11 mouse cellular contexts compared by ENCODE assay signal in genomic region chr1:39702216-39703046, GRCm38 (mm10). TPM values are rescaled to one million over a fixed set of nuclear protein-coding genes. Genes with fewer than 3 reads are reported as not detected.
DNase-seq lines count a peak whose midpoint lies in the region; ATAC-seq and TF ChIP-seq lines count a peak whose summit lies in the region.
"Had no signal": no experiment of that assay in that cellular context is flagged by ENCODE, and none has a peak within 500 bp of the region (broad histone marks: within the 10 kb centered on the region; RNA-seq: fewer than 3 reads in every experiment).

No protein-coding gene starts in this region.

- H3K27me3 ChIP-seq in forebrain, embryonic 13.5 days: no peaks in the 10 kb centered on the region
- no peaks in the 10 kb centered on the region for H3K27me3 ChIP-seq in forebrain, embryonic 11.5 days (ENCODE audit: control insufficient read depth, insufficient read depth, low read length)
- no peaks in the 10 kb centered on the region for H3K27me3 ChIP-seq in lung, embryonic 14.5 days (ENCODE audit: insufficient read depth, low read length)
- H3K27me3 ChIP-seq in intestine, embryonic 15.5 days (replicated peaks): no peaks in the 10 kb centered on the region
- H3K27me3 ChIP-seq in neural tube, embryonic 15.5 days (replicated peaks): no peaks in the 10 kb centered on the region

- no peak overlapping the region for H3K4me3 ChIP-seq in forebrain, embryonic 13.5 days
- H3K4me3 ChIP-seq in forebrain, embryonic 11.5 days (ENCODE audit: low read depth, low read length): no peak overlapping the region
- H3K4me3 ChIP-seq in lung, embryonic 14.5 days (ENCODE audit: low read depth, low read length): no peak overlapping the region
- no peak overlapping the region for H3K4me3 ChIP-seq in lung, adult 2 months (replicated peaks; ENCODE audit: extremely low read depth, low read depth, low read length)
- H3K4me3 ChIP-seq in intestine, embryonic 15.5 days (replicated peaks): no peak overlapping the region
- H3K4me3 ChIP-seq in neural tube, embryonic 15.5 days (replicated peaks): no peak overlapping the region

- WGBS in forebrain, embryonic 13.5 days: 22% methylated on average over 18 of the region's 18 CpGs
- 25% methylated on average over 18 of the region's 18 CpGs for WGBS in forebrain, embryonic 11.5 days
- 23% methylated on average over 18 of the region's 18 CpGs for WGBS in lung, embryonic 14.5 days
- 48% methylated on average over 18 of the region's 18 CpGs for WGBS in lung, adult 2 months
- 18% methylated on average over 18 of the region's 18 CpGs for WGBS in intestine, embryonic 15.5 days
- 22% methylated on average over 18 of the region's 18 CpGs for WGBS in neural tube, embryonic 15.5 days

- no peak for TF ChIP-seq POLR2A in lung, adult 2 months (IDR thresholded peaks at IDR 0.05; ENCODE audit: borderline replicate concordance, extremely low read depth, low read depth, low read length)

- no peaks in the 10 kb centered on the region for H3K36me3 ChIP-seq in forebrain, embryonic 13.5 days (ENCODE audit: poor library complexity, severe bottlenecking)
- no peaks in the 10 kb centered on the region for H3K36me3 ChIP-seq in forebrain, embryonic 11.5 days (ENCODE audit: control insufficient read depth, insufficient read depth, low read length)
- no peaks in the 10 kb centered on the region for H3K36me3 ChIP-seq in lung, embryonic 14.5 days (ENCODE audit: insufficient read depth)
- no peaks in the 10 kb centered on the region for H3K36me3 ChIP-seq in intestine, embryonic 15.5 days
- H3K36me3 ChIP-seq in neural tube, embryonic 15.5 days: no peaks in the 10 kb centered on the region

- DNase-seq in forebrain, embryonic 11.5 days (ENCODE audit: low spot score): no peak
- no peak for DNase-seq in lung, embryonic 14.5 days
- no peak for DNase-seq in lung, adult 2 months
- no peak for DNase-seq in layer of hippocampus, adult 18-20 months (ENCODE audit: low spot score in 2 of 2)
- DNase-seq: heart, postnatal 14 days had no signal

- peak overlapping the region; percentile 36; the same call in 1 of the 2 replicates for H3K27ac ChIP-seq in forebrain, embryonic 13.5 days
- no peak overlapping the region for H3K27ac ChIP-seq in forebrain, embryonic 11.5 days (ENCODE audit: low read depth, low read length)
- peak overlapping the region; percentile 83; the same call in 1 of the 2 replicates for H3K27ac ChIP-seq in lung, embryonic 14.5 days (ENCODE audit: low read depth)
- peak overlapping the region; percentile 46; the same call in 1 of the 2 replicates for H3K27ac ChIP-seq in intestine, embryonic 15.5 days
- no peak overlapping the region for H3K27ac ChIP-seq in neural tube, embryonic 15.5 days (replicated peaks)

- peak; percentile 21; the same call in 1 of the 2 replicates for ATAC-seq in forebrain, embryonic 13.5 days
- no peak for ATAC-seq in forebrain, embryonic 11.5 days (replicated peaks; ENCODE audit: low FRiP score)
- peak; percentile 41; the same call in 1 of the 2 replicates for ATAC-seq in lung, embryonic 14.5 days (ENCODE audit: insufficient read depth)
- ATAC-seq in intestine, embryonic 15.5 days: peak; percentile 88
- no peak for ATAC-seq in neural tube, embryonic 15.5 days (ENCODE audit: low FRiP score)
- ATAC-seq in monocyte, adult 5-6 weeks (replicated peaks; ENCODE audit: insufficient number of reproducible peaks, low FRiP score, low TSS enrichment, poor library complexity, severe bottlenecking): no peak

- no peak overlapping the region for H3K9ac ChIP-seq in forebrain, embryonic 13.5 days
- H3K9ac ChIP-seq in forebrain, embryonic 11.5 days (ENCODE audit: low read length): no peak overlapping the region
- H3K9ac ChIP-seq in lung, embryonic 14.5 days: peak overlapping the region; percentile 10; the same call in 1 of the 2 replicates
- H3K9ac ChIP-seq in intestine, embryonic 15.5 days: no peak overlapping the region
- H3K9ac ChIP-seq in neural tube, embryonic 15.5 days (replicated peaks): no peak overlapping the region

- TF ChIP-seq CTCF in lung, embryonic 14.5 days (IDR thresholded peaks at IDR 0.05; ENCODE audit: low read depth): no peak
- TF ChIP-seq CTCF in lung, adult 2 months (IDR thresholded peaks at IDR 0.05; ENCODE audit: insufficient read depth, low read length): no peak

- no peak overlapping the region for H3K4me2 ChIP-seq in forebrain, embryonic 13.5 days
- H3K4me2 ChIP-seq in forebrain, embryonic 11.5 days (ENCODE audit: low read depth, low read length, severe bottlenecking): no peak overlapping the region
- peak overlapping the region; percentile 19 for H3K4me2 ChIP-seq in lung, embryonic 14.5 days
- 0 out of 2 replicates have a peak overlapping the region, but pooled peaks have one; percentile 20 for H3K4me2 ChIP-seq in intestine, embryonic 15.5 days (replicated peaks)
- H3K4me2 ChIP-seq in neural tube, embryonic 15.5 days: peak overlapping the region; percentile 5; the same call in 1 of the 2 replicates
- H3K4me2 ChIP-seq: liver, embryonic 11.5 days had no signal

- peaks cover 38% of the 10 kb centered on the region for H3K4me1 ChIP-seq in forebrain, embryonic 13.5 days
- peaks cover 25% of the 10 kb centered on the region for H3K4me1 ChIP-seq in forebrain, embryonic 11.5 days (replicated peaks; ENCODE audit: control insufficient read depth, insufficient read depth, low read length)
- peaks cover 34% of the 10 kb centered on the region for H3K4me1 ChIP-seq in lung, embryonic 14.5 days (ENCODE audit: insufficient read depth)
- peaks cover 2% of the 10 kb centered on the region; the same call in 1 of the 2 replicates for H3K4me1 ChIP-seq in lung, adult 2 months (ENCODE audit: control insufficient read depth, insufficient read depth, low read length)
- peaks cover 17% of the 10 kb centered on the region for H3K4me1 ChIP-seq in intestine, embryonic 15.5 days (replicated peaks)
- peaks cover 32% of the 10 kb centered on the region for H3K4me1 ChIP-seq in neural tube, embryonic 15.5 days

- no peaks in the 10 kb centered on the region for H3K9me3 ChIP-seq in forebrain, embryonic 13.5 days (replicated peaks)
- no peaks in the 10 kb centered on the region for H3K9me3 ChIP-seq in forebrain, embryonic 11.5 days (ENCODE audit: control insufficient read depth, low read length)
- no peaks in the 10 kb centered on the region for H3K9me3 ChIP-seq in lung, embryonic 14.5 days (ENCODE audit: low read depth, low read length)
- H3K9me3 ChIP-seq in intestine, embryonic 15.5 days: no peaks in the 10 kb centered on the region
- H3K9me3 ChIP-seq in neural tube, embryonic 15.5 days (replicated peaks): no peaks in the 10 kb centered on the region

RNA-seq across cellular contexts. Expression of gene Rfx8, which starts 18.4 kb away (rescaled TPM):
- polyA plus RNA-seq in forebrain, embryonic 13.5 days (2015; fragmentation: Nextera tagmentation; extraction: Ambion mirVana): 0.18 and 0.20 TPM in 2 replicates
- polyA plus RNA-seq in forebrain, embryonic 11.5 days (2014; fragmentation: Nextera tagmentation; extraction: Ambion mirVana): 0.17 and 0.45 TPM in 2 replicates
- polyA plus RNA-seq in lung, embryonic 14.5 days (2014; fragmentation: Nextera tagmentation; extraction: Ambion mirVana): 0.24 and 0.27 TPM in 2 replicates
- polyA plus RNA-seq in lung, adult 2 months (2012; rRNA removed): 0.14 and 0.24 TPM in 2 replicates
- polyA plus RNA-seq in intestine, embryonic 15.5 days (2015; fragmentation: Nextera tagmentation; extraction: Ambion mirVana): 0.13 and 0.20 TPM in 2 replicates
- 0.14 and 0.27 TPM in 2 replicates for polyA plus RNA-seq in neural tube, embryonic 15.5 days (2015; fragmentation: Nextera tagmentation; extraction: Ambion mirVana)
- total RNA-seq in monocyte, adult 5-6 weeks (2017): 0.67 TPM in 1 of 3 replicates, not detected in the others
- under 1 TPM; 0.15 to 0.20 TPM for total RNA-seq in layer of hippocampus, adult 18-20 months (2021)

RNA-seq across cellular contexts. Expression of gene Creg2, which starts 51.2 kb away (rescaled TPM):
- polyA plus RNA-seq in forebrain, embryonic 13.5 days (2015; fragmentation: Nextera tagmentation; extraction: Ambion mirVana): 0.33 and 0.56 TPM in 2 replicates
- 0.09 and 0.12 TPM in 2 replicates for polyA plus RNA-seq in forebrain, embryonic 11.5 days (2014; fragmentation: Nextera tagmentation; extraction: Ambion mirVana)
- 0.05 TPM in 1 of 2 replicates, not detected in the other for polyA plus RNA-seq in lung, embryonic 14.5 days (2014; fragmentation: Nextera tagmentation; extraction: Ambion mirVana)
- 0.07 and 0.14 TPM in 2 replicates for polyA plus RNA-seq in lung, adult 2 months (2012; rRNA removed)
- polyA plus RNA-seq in intestine, embryonic 15.5 days (2015; fragmentation: Nextera tagmentation; extraction: Ambion mirVana): 0.37 and 0.39 TPM in 2 replicates
- 11.0 and 12.6 TPM in 2 replicates for polyA plus RNA-seq in neural tube, embryonic 15.5 days (2015; fragmentation: Nextera tagmentation; extraction: Ambion mirVana)
- 0.19 to 0.38 TPM in 2 of 3 replicates, not detected in the other for total RNA-seq in monocyte, adult 5-6 weeks (2017)
- 100 to 1,000 TPM; 104 to 105 TPM for total RNA-seq in layer of hippocampus, adult 18-20 months (2021)
- total RNA-seq: heart, postnatal 14 days had no signal
- polyA plus RNA-seq: C2C12; liver, embryonic 11.5 days had no signal

Comparison
In these comparisons a context has a peak if more than half of its experiments do, and no peak if none do; other contexts are left out.
1. ATAC-seq: peak in forebrain, embryonic 13.5 days (single experiment), lung, embryonic 14.5 days (single experiment) and intestine, embryonic 15.5 days (single experiment); none in forebrain, embryonic 11.5 days (single experiment), neural tube, embryonic 15.5 days (single experiment) and monocyte, adult 5-6 weeks (single experiment).
2. H3K27ac ChIP-seq: peak in forebrain, embryonic 13.5 days (single experiment), lung, embryonic 14.5 days (single experiment) and intestine, embryonic 15.5 days (single experiment); none in forebrain, embryonic 11.5 days (single experiment) and neural tube, embryonic 15.5 days (single experiment).
3. H3K4me2 ChIP-seq: peak in lung, embryonic 14.5 days (single experiment), intestine, embryonic 15.5 days (single experiment) and neural tube, embryonic 15.5 days (single experiment); none in forebrain, embryonic 13.5 days (single experiment) and forebrain, embryonic 11.5 days (single experiment).